Mouse (Mus musculus) lung, embryonic 16.5 days (tissue): ENCODE measurements at regions not wholly inside any gene's neighbourhood (a gene's known extent, or its start where the extent isn't known, plus 50 kb on each side); places are given as distances from the start of the nearest gene placed in this dataset.
A peak's percentile ranks its signal among the peaks of the same experiment; 100 is the strongest.

Source experiments
- ATAC-seq: fragments of 200-750 bp; cut with Nextera tagmentation; 2 replicates; pipeline ENCODE4 v1.8.0; 2017; ENCODE audit warnings: low read depth, mild to moderate bottlenecking, moderate library complexity
- H3K27ac ChIP-seq: fragments of 300-500 bp; sonication (generic); 2 replicates; pipeline ENCODE4 v1.5.1; 2014; ENCODE audit warnings: mild to moderate bottlenecking, control low read depth, low read length
- H3K27me3 ChIP-seq: fragments of 300-500 bp; sonication (generic); 2 replicates; pipeline ENCODE4 v1.6.1; 2014; ENCODE audit warnings: low read depth, low read length, mixed read lengths; ENCODE audit not compliant: control insufficient read depth, insufficient read depth
- H3K36me3 ChIP-seq: fragments of 300-500 bp; sonication (generic); 2 replicates; pipeline ENCODE4 v1.6.1; 2014; ENCODE audit warnings: low read length; ENCODE audit not compliant: control insufficient read depth, insufficient read depth
- H3K4me1 ChIP-seq: fragments of 300-500 bp; sonication (generic); replicated peaks from 2 replicates; pipeline ENCODE4 v1.6.1; 2014; ENCODE audit warnings: low read length, mixed read lengths; ENCODE audit not compliant: control insufficient read depth, insufficient read depth
- H3K4me2 ChIP-seq: fragments of 300-500 bp; sonication (generic); 2 replicates; pipeline ENCODE4 v1.6.1; 2014; ENCODE audit warnings: low read depth, low read length, control low read depth
- H3K4me3 ChIP-seq: fragments of 300-500 bp; sonication (generic); 2 replicates; pipeline ENCODE4 v1.5.1; 2014; ENCODE audit warnings: mild to moderate bottlenecking, low read length, control low read depth
- H3K9ac ChIP-seq: fragments of 300-500 bp; sonication (generic); 2 replicates; pipeline ENCODE4 v1.6.1; 2014; ENCODE audit warnings: low read length, control low read depth
- H3K9me3 ChIP-seq: fragments of 300-500 bp; sonication (generic); 2 replicates; pipeline ENCODE4 v1.6.1; 2016; ENCODE audit warnings: low read length; ENCODE audit not compliant: control insufficient read depth
- WGBS: fragments of 180-500 bp; shearing (Covaris S2); extraction: QIAGEN DNeasy Blood & Tissue Kit; methylation state at CpG from one replicate; pipeline ENCODE4 v1.1.7; 2014; 5-methylcytosine and 5-hydroxymethylcytosine counted together

DNA sequence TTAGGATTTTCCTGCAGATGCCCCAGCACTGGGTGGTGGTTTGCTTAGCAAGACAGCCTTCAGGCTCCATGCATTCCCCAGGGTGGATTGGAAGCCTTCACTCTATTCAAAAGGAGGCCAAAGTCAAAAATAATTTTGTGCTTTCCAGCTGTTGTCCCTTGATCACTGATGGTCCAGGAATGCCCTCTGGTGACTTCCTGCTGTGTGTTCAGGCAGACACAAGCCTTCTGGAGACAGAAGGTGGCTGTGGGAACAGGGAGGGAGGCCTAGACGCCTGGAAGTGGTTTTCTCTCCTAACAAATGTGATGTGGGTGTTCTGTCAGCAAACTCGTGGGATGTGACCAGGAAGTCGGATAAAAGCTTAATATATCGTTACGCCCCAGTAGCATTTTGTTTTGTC, 81.3 kb downstream of the Atp6ap1l start:
- 65% methylated on average over 5 of the region's 5 CpGs for WGBS
- 0 out of 2 replicates have a peak, but pooled peaks cover 2% of the 10 kb centered on the region for H3K4me1 ChIP-seq
- ATAC-seq = peak; percentile 34; the same call in 1 of the 2 replicates
- H3K27me3 ChIP-seq = no peaks in the 10 kb centered on the region
- H3K9ac ChIP-seq = no peak overlapping the region
- no peaks in the 10 kb centered on the region for H3K36me3 ChIP-seq
- no peak overlapping the region for H3K4me2 ChIP-seq
- H3K9me3 ChIP-seq = no peaks in the 10 kb centered on the region
- H3K4me3 ChIP-seq = no peak overlapping the region
- H3K27ac ChIP-seq = no peak overlapping the region

DNA sequence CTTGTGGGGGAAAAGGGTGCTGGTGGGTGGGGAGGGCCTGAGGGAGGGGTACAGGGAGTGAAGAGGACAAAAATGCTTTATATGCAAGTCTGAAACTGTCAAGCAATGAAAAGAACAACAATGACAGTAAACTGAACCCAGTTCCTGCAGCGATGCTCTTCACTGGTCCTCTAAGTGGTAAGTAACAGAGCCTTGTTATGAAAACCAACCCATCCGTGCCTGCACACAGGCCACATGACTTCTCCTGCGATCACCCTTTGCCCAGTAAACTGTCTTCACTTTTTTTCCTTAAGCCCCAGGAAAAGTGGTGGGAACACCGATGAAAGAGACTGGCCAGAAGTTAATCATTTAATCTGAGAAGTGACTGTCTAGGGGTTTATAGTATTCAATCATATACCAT, 83.3 kb downstream of the Atp6ap1l start:
- Histone ChIP-seq H3K9ac (no peak overlapping the region), H3K4me2 (no peak overlapping the region), H3K9me3 (no peaks in the 10 kb centered on the region), H3K27me3 (no peaks in the 10 kb centered on the region), H3K4me3 (no peak overlapping the region), H3K36me3 (no peaks in the 10 kb centered on the region), H3K4me1 (0 out of 2 replicates have a peak, but pooled peaks cover 2% of the 10 kb centered on the region), H3K27ac (no peak overlapping the region)
- whole genome bisulfite sequencing = 74% methylated on average over 4 of the region's 4 CpGs
- no peak for ATAC-seq

DNA sequence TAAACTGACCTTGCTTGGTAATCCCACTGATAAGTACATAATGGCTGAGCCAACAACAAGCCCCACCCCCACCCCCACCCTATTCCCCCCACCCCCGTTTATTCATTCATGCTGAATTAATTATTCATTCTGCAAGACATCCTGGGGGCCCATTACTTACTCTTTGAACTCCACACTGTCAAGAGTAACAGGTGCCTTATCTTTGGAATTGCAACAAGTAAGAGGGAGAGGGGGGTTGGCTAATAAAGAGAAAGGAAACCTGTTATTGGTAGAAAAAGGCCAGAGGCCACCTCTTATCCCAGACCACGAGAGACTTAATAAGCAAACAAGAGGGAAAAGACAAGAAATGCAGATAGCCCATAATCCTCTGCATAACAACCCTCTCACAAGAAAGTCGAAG, 84.7 kb downstream of the Atp6ap1l start:
- Histone ChIP-seq H3K36me3 (no peaks in the 10 kb centered on the region), H3K9me3 (no peaks in the 10 kb centered on the region), H3K9ac (no peak overlapping the region), H3K4me1 (0 out of 2 replicates have a peak, but pooled peaks cover 2% of the 10 kb centered on the region), H3K4me3 (no peak overlapping the region), H3K27me3 (no peaks in the 10 kb centered on the region), H3K4me2 (no peak overlapping the region), H3K27ac (no peak overlapping the region)
- 16% methylated on average over 3 of the region's 3 CpGs for WGBS
- no peak for ATAC-seq

DNA sequence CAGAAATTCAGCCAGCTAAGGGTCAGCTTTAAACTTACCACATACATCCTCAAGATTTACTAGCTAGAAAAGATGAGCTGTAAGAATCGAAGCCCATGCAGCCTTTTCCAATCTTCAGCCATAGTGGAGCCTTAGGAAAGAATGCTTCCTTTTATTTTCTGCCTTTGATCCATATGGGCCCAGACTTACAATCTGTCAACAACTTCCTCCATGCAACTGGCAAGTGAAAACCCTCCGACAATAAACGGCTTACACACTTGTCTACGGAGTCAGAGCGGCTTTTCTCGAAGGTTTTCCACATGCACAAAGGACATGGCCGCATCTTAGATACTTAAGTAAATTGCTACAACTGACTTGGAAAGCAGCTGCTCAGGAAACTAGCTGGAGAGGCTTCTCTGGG, 85.2 kb downstream of the Atp6ap1l start:
- 36% methylated on average over 7 of the region's 7 CpGs for WGBS
- Histone ChIP-seq H3K9me3 (no peaks in the 10 kb centered on the region), H3K4me2 (no peak overlapping the region), H3K36me3 (no peaks in the 10 kb centered on the region), H3K4me1 (0 out of 2 replicates have a peak, but pooled peaks cover 2% of the 10 kb centered on the region), H3K27me3 (no peaks in the 10 kb centered on the region), H3K4me3 (no peak overlapping the region), H3K27ac (no peak overlapping the region), H3K9ac (no peak overlapping the region)
- no peak for ATAC-seq

DNA sequence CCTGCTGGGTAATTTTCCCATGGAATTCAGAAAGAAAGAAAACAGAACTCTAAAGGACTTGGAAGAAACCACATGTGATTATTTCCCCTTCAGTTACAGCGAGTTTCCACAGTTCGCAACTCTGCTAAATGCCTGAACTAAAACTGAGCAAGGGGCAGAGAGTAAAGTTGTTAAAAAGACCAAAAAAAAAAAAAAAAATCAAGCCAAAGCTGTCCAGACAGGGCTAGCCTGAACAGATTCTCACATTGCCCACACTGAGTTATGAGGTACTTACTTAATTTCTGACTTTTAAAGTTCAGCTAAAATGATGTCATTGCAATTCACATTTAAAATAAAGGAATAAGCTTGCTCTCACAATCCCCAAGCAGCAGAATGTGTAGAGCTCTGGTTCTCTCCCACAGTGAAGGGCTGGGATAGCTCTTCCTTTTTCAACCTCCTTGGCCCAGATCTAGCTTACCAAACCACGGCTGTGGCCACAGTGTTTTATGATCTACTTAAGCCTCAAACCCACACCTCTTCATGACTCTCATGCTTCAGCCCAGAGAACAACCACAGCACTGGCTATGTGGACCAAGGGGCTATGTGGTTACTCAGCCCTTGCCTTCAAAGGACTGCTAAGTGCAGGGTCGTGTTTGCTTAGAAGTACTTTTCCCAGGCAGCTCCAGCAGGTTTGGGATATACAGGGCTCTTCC, 90.8 kb downstream of the Atp6ap1l start:
- no peaks in the 10 kb centered on the region for H3K9me3 ChIP-seq
- no peak overlapping the region for H3K9ac ChIP-seq
- no peak for ATAC-seq
- H3K36me3 ChIP-seq = no peaks in the 10 kb centered on the region
- no peak overlapping the region for H3K27ac ChIP-seq
- WGBS = 65% methylated on average over 4 of the region's 4 CpGs
- H3K4me3 ChIP-seq = no peak overlapping the region
- no peak overlapping the region for H3K4me2 ChIP-seq
- H3K27me3 ChIP-seq = no peaks in the 10 kb centered on the region
- no peaks in the 10 kb centered on the region for H3K4me1 ChIP-seq

DNA sequence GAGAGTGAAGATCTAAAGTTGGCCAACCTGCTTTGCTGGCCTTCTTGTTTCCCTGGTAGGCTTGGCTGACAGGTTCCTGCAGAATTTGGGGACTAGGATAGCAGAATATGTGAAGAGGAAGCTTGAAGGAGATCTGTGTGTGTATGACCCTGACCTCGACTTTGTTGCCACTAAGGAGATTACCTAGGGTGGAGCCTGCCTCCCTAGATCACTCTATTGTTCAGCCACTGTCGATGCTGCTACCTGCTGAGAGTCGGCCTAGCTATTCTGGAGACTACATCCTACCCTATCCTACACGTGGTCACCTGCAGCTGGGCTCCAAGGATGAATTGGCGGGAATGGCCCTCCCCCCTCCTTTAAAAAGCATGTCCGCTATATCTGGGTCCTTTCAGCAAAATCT, 95.1 kb downstream of the Atp6ap1l start:
- no peak overlapping the region for H3K27ac ChIP-seq
- no peaks in the 10 kb centered on the region for H3K27me3 ChIP-seq
- ATAC-seq = no peak
- WGBS = 74% methylated on average over 6 of the region's 6 CpGs
- H3K36me3 ChIP-seq = no peaks in the 10 kb centered on the region
- H3K9ac ChIP-seq = no peak overlapping the region
- no peak overlapping the region for H3K4me3 ChIP-seq
- H3K4me2 ChIP-seq = no peak overlapping the region
- no peaks in the 10 kb centered on the region for H3K9me3 ChIP-seq
- H3K4me1 ChIP-seq = no peaks in the 10 kb centered on the region

DNA sequence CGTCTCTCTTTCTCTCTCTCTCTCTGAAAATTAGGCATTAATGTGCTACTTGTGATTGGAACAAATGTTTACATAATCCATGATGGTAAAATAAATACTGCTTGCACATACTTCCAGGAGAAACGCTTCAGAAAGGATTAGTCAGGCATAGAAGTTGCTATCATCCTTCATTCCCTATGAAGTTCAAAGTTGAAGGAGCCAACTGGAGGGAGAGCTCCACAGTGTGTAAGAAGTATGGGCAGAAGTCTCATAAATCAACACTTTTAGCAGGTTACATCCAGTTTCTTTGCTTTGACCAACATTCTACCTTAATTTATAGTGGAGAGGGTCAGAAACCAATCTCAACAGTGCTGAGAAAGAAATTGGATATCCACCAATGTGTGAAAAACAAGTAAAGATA, 105.5 kb downstream of the Atp6ap1l start:
- Histone ChIP-seq H3K9me3 (no peaks in the 10 kb centered on the region), H3K4me3 (no peak overlapping the region), H3K36me3 (no peaks in the 10 kb centered on the region), H3K4me1 (peaks cover 10% of the 10 kb centered on the region), H3K27ac (no peak overlapping the region), H3K9ac (no peak overlapping the region), H3K4me2 (no peak overlapping the region), H3K27me3 (no peaks in the 10 kb centered on the region)
- 9% methylated on average over 2 of the region's 2 CpGs for WGBS
- no peak for ATAC-seq

DNA sequence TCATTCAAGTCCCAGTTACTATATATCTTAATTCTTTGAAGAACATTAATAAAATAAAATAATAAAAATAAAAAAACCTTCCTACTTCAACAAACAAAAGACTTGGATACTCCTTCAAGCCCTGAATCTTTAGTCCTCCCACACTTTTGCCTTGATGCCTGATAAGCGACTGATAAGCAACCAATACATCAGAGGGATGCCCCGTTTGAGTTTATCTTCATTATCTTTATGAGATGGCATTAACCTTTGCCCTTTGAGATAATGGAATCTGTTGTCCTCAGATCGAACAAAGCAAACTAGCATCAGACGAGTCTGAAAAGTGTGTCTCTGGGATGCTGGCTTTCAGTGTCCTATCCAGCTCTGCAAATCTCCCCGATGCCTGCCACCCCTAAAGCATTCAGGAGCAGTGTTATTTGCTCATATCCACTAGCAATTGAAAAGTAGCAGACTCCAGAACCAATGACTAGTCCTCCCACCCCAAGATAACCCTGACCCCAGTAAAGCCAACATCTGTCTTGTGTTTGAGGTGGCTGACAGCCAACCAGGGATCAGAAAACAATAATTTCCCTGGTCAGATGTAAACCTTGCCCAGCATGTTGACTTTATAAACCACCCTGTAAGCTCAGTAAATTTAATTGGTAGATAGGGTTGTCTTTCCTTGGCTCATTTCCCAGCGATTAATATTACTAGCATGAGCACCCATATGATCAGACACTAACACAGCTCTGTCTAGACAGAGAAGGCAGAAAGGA, 106.2 kb downstream of the Atp6ap1l start:
- 8% methylated on average over 6 of the region's 6 CpGs for WGBS
- H3K4me2 ChIP-seq = no peak overlapping the region

DNA sequence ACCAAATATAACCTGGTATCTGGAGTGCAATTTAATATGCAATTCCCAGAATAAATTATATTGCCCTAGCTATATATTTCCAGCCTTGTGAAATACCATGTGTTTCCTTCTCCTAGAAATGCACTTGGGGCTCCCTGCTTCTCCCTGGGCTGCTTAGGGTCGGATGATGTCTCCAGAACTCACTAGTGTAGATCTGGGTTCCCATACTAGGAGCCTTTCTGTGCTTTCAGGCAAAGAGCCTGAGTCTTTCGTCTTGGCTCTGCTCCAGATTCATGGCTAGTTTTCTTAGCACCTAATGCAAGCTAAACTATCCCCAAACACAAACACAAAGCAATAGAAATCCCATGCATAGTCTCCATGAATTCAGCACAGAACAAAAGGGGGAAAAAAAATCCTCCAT, 106.8 kb downstream of the Atp6ap1l start:
- H3K4me3 ChIP-seq = no peak overlapping the region

More for the DNA sequence above, 106.2 kb downstream of the Atp6ap1l start:
- Histone ChIP-seq H3K36me3 (no peaks in the 10 kb centered on the region), H3K27ac (no peak overlapping the region), H3K4me3 (no peak overlapping the region), H3K9ac (no peak overlapping the region), H3K9me3 (no peaks in the 10 kb centered on the region), H3K27me3 (no peaks in the 10 kb centered on the region), H3K4me1 (peaks cover 10% of the 10 kb centered on the region)
- no peak for ATAC-seq

More for the DNA sequence above, 106.8 kb downstream of the Atp6ap1l start:
- ATAC-seq = no peak
- no peaks in the 10 kb centered on the region for H3K36me3 ChIP-seq
- H3K9ac ChIP-seq = no peak overlapping the region
- no peak overlapping the region for H3K4me2 ChIP-seq
- H3K27ac ChIP-seq = no peak overlapping the region
- H3K9me3 ChIP-seq = no peaks in the 10 kb centered on the region
- 37% methylated on average over 2 of the region's 2 CpGs for WGBS
- H3K27me3 ChIP-seq = no peaks in the 10 kb centered on the region
- peaks cover 10% of the 10 kb centered on the region for H3K4me1 ChIP-seq
